In the genomic region with DNA sequence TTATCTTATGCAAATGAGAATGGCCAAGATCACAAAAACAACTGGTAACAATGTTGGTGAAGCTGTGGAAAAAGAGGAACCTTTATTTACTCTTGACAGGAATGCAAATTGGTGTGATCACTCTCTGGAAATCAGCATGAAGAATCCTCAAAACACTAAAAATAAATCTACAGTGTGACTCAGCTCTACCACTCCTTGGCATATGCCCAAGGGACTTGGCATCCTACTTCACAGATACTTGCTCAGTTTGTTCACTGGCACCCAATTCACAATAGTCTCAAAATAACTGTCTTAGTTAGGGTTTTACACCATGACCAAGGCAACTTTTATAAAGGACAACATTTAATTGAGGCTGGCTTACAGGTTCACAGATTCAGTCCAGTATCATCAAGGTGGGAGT, we compare ENCODE assay signal across 15 mouse cellular contexts. TPM values are rescaled to one million over a fixed set of nuclear protein-coding genes. Genes with fewer than 3 reads are reported as not detected.
DNase-seq lines count a peak whose midpoint lies in the region; ATAC-seq lines count a peak whose summit lies in the region.
"Had no signal": no experiment of that assay in that cellular context is flagged by ENCODE, and none has a peak within 500 bp of the region (broad histone marks: within the 10 kb centered on the region; RNA-seq: fewer than 3 reads in every experiment).

No protein-coding gene starts in this region.

- peak; percentile 27 for DNase-seq in heart, adult 8-10 months (ENCODE audit: low spot score)
- no peak for DNase-seq in heart, postnatal 25 days (ENCODE audit: low spot score)
- DNase-seq in cerebellum, postnatal 10 days, result peak; percentile 73
- peak; percentile 27 to 49 for DNase-seq in layer of hippocampus, postnatal 10 days (ENCODE audit: low spot score in 2 of 2)
- DNase-seq in right cerebral cortex, postnatal 36 days (ENCODE audit: low spot score in 2 of 2), result peak; percentile 59 to 81
- no peak for DNase-seq in T-cell, adult 2 months (ENCODE audit: low spot score)
- DNase-seq in urinary bladder, adult 2 months (ENCODE audit: low spot score), result no peak

- intact Hi-C loops in heart, postnatal 25 days (cut with DNase I), result no loop called here

- no peak for ATAC-seq in megakaryocyte, adult 5-6 weeks (ENCODE audit: poor library complexity, severe bottlenecking)

RNA-seq across cellular contexts. Expression of a gene that starts 5.7 kb away (rescaled TPM):
- total RNA-seq in heart, adult 8-10 months (2022), result not detected
- total RNA-seq in heart, postnatal 25 days (2021), result not detected
- total RNA-seq in layer of hippocampus, postnatal 10 days (2021), result not detected
- total RNA-seq in megakaryocyte, adult 5-6 weeks (2015), result not detected in 2 replicates
- not detected in 2 replicates for total RNA-seq in megakaryocyte, adult 5-6 weeks (2017)
- polyA plus RNA-seq in urinary bladder, adult 2 months (2012; rRNA removed), result not detected in 2 replicates
- total RNA-seq: adrenal gland, adult 18-20 months; gastrocnemius, postnatal 4 days had no signal
- polyA plus RNA-seq: embryonic facial prominence, embryonic 13.5 days; limb, embryonic 11.5 days; macrophage; neural tube, embryonic 15.5 days; stomach, embryonic 16.5 days had no signal

RNA-seq across cellular contexts. Expression of a gene that starts 21.2 kb away (rescaled TPM):
- total RNA-seq in heart, adult 8-10 months (2022), result under 1 TPM in 3 of 4 experiments, not detected in 1; 0.09 to 0.19 (median 0.14) TPM
- total RNA-seq in heart, postnatal 25 days (2021), result under 1 TPM; 0.36 to 0.45 TPM
- 1 to 10 TPM in 1 of 2 experiments, under 1 TPM in 1; 0.62 to 1.3 TPM for total RNA-seq in layer of hippocampus, postnatal 10 days (2021)
- total RNA-seq in megakaryocyte, adult 5-6 weeks (2015), result 8.1 and 8.5 TPM in 2 replicates
- total RNA-seq in megakaryocyte, adult 5-6 weeks (2017), result 13.7 and 19.6 TPM in 2 replicates
- polyA plus RNA-seq in urinary bladder, adult 2 months (2012; rRNA removed), result 0.03 and 0.04 TPM in 2 replicates
- polyA plus RNA-seq: embryonic facial prominence, embryonic 13.5 days; limb, embryonic 11.5 days had no signal

RNA-seq across cellular contexts. Expression of a gene that starts 21.8 kb away (rescaled TPM):
- 1 to 10 TPM in 2 of 4 experiments, under 1 TPM in 2; 0.29 to 2.2 (median 1.0) TPM for total RNA-seq in heart, adult 8-10 months (2022)
- 1 to 10 TPM; 1.1 to 1.6 TPM for total RNA-seq in heart, postnatal 25 days (2021)
- total RNA-seq in layer of hippocampus, postnatal 10 days (2021), result under 1 TPM in 1 of 2 experiments, not detected in 1; 0.39 TPM
- total RNA-seq in megakaryocyte, adult 5-6 weeks (2015), result 178 and 181 TPM in 2 replicates
- total RNA-seq in megakaryocyte, adult 5-6 weeks (2017), result 198 and 208 TPM in 2 replicates
- 2.0 and 2.2 TPM in 2 replicates for polyA plus RNA-seq in urinary bladder, adult 2 months (2012; rRNA removed)

RNA-seq across cellular contexts. Expression of a gene that starts 38.1 kb away (rescaled TPM):
- not detected for total RNA-seq in heart, adult 8-10 months (2022)
- total RNA-seq in heart, postnatal 25 days (2021), result not detected
- not detected for total RNA-seq in layer of hippocampus, postnatal 10 days (2021)
- not detected in 2 replicates for total RNA-seq in megakaryocyte, adult 5-6 weeks (2015)
- 0.15 TPM in 1 of 2 replicates, not detected in the other for total RNA-seq in megakaryocyte, adult 5-6 weeks (2017)
- polyA plus RNA-seq in urinary bladder, adult 2 months (2012; rRNA removed), result 0.01 TPM in 1 of 2 replicates, not detected in the other
- total RNA-seq: adrenal gland, adult 18-20 months; gastrocnemius, postnatal 4 days had no signal
- polyA plus RNA-seq: embryonic facial prominence, embryonic 13.5 days; macrophage; neural tube, embryonic 15.5 days; stomach, embryonic 16.5 days had no signal

RNA-seq across cellular contexts. Expression of a gene that starts 52.6 kb away (rescaled TPM):
- not detected for total RNA-seq in heart, adult 8-10 months (2022)
- not detected for total RNA-seq in heart, postnatal 25 days (2021)
- total RNA-seq in layer of hippocampus, postnatal 10 days (2021), result not detected
- not detected in 2 replicates for total RNA-seq in megakaryocyte, adult 5-6 weeks (2015)
- not detected in 2 replicates for total RNA-seq in megakaryocyte, adult 5-6 weeks (2017)
- polyA plus RNA-seq in urinary bladder, adult 2 months (2012; rRNA removed), result not detected in 2 replicates
- total RNA-seq: adrenal gland, adult 18-20 months; gastrocnemius, postnatal 4 days had no signal
- polyA plus RNA-seq: macrophage had no signal

Comparison
In these comparisons a context has a peak if more than half of its experiments do, and no peak if none do; other contexts are left out.
1. DNase-seq: peak in heart, adult 8-10 months (single experiment), cerebellum, postnatal 10 days (2 of 2), layer of hippocampus, postnatal 10 days (2 of 2) and right cerebral cortex, postnatal 36 days (2 of 2); none in heart, postnatal 25 days (single experiment), T-cell, adult 2 months (single experiment) and urinary bladder, adult 2 months (single experiment).
2. RNA of a gene that starts 21.8 kb away (total RNA-seq): 178 to 208 TPM in megakaryocyte, adult 5-6 weeks; 1.1 to 1.6 TPM in heart, postnatal 25 days, 0.29 to 2.2 TPM in heart, adult 8-10 months and 0.39 TPM in layer of hippocampus, postnatal 10 days; every median in the first group is over 10 times any median in the second.